Mouse (Mus musculus): ENCODE results near the gene Xdh. TPM values are rescaled to one million over a fixed set of nuclear protein-coding genes. Genes with fewer than 3 reads are reported as not detected.

Gene Xdh
- polyA plus RNA-seq, 1 experiment, result not detected

DNA sequence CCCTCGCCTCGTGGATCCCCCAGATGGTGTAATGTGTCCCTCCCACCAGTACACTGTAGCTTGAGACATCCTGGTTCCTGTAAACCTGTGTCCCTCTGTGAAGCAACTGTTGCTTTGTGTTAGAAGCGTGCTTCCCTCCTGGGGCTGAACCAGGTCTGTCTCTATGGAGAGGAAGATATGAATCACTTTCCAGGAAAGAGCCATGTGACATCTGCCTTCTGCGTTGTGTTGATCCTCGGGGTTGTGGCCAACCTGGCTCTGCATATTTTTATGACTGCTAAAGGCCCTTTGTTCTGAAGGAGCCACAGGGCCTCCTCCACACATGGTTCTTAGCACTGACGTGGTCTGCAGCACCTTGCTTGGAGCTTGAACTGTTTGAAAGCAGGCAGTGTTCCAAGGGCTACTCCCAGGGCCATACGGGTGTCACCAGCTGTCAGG, 31.0 kb downstream of the Xdh start:
- Histone ChIP-seq H3K9me3 (replicated peaks; ENCODE audit: control insufficient read depth, insufficient read depth, low read length, poor library complexity, severe bottlenecking) (no peaks in the 10 kb centered on the region), H3K4me3 (ENCODE audit: low read depth, low read length) (no peak overlapping the region), H3K27me3 (ENCODE audit: control insufficient read depth, insufficient read depth, low read length, poor library complexity, severe bottlenecking) (no peaks in the 10 kb centered on the region), H3K27ac (ENCODE audit: insufficient read depth, low read length) (no peak overlapping the region), H3K4me1 (ENCODE audit: control insufficient read depth, insufficient read depth, low read length) (no peaks in the 10 kb centered on the region), H3K9ac (ENCODE audit: low read depth, poor library complexity, severe bottlenecking) (no peak overlapping the region), H3K36me3 (ENCODE audit: control insufficient read depth, insufficient read depth, low read length, poor library complexity, severe bottlenecking) (no peaks in the 10 kb centered on the region)
- TF ChIP-seq POLR2A (IDR thresholded peaks at IDR 0.05; ENCODE audit: insufficient read depth, low read length), result no peak
- TF ChIP-seq EP300 (IDR thresholded peaks at IDR 0.05; ENCODE audit: insufficient read depth, low read depth, low read length), result no peak
- TF ChIP-seq CTCF (IDR thresholded peaks at IDR 0.05; ENCODE audit: low read depth, low read length), result no peak

GRCm38 (mm10) chr17:73918138-73918537, 31.9 kb downstream of the Xdh start:
- no peaks in the 10 kb centered on the region for H3K4me1 ChIP-seq (ENCODE audit: control insufficient read depth, insufficient read depth, low read length)
- H3K9me3 ChIP-seq (replicated peaks; ENCODE audit: control insufficient read depth, insufficient read depth, low read length, poor library complexity, severe bottlenecking), result no peaks in the 10 kb centered on the region
- no peak overlapping the region for H3K27ac ChIP-seq (ENCODE audit: insufficient read depth, low read length)
- TF ChIP-seq EP300 (IDR thresholded peaks at IDR 0.05; ENCODE audit: insufficient read depth, low read depth, low read length) (no peak), CTCF (IDR thresholded peaks at IDR 0.05; ENCODE audit: low read depth, low read length) (no peak), POLR2A (IDR thresholded peaks at IDR 0.05; ENCODE audit: insufficient read depth, low read length) (no peak)
- no peak overlapping the region for H3K4me3 ChIP-seq (ENCODE audit: low read depth, low read length)
- no peak overlapping the region for H3K9ac ChIP-seq (ENCODE audit: low read depth, poor library complexity, severe bottlenecking)
- H3K27me3 ChIP-seq (ENCODE audit: control insufficient read depth, insufficient read depth, low read length, poor library complexity, severe bottlenecking), result no peaks in the 10 kb centered on the region
- no peaks in the 10 kb centered on the region for H3K36me3 ChIP-seq (ENCODE audit: control insufficient read depth, insufficient read depth, low read length, poor library complexity, severe bottlenecking)

- no peaks in the 10 kb centered on the region for H3K27me3 ChIP-seq (ENCODE audit: control insufficient read depth, insufficient read depth, low read length, poor library complexity, severe bottlenecking)
- no peaks in the 10 kb centered on the region for H3K9me3 ChIP-seq (replicated peaks; ENCODE audit: control insufficient read depth, insufficient read depth, low read length, poor library complexity, severe bottlenecking)
- no peaks in the 10 kb centered on the region for H3K4me1 ChIP-seq (ENCODE audit: control insufficient read depth, insufficient read depth, low read length)
- H3K36me3 ChIP-seq (ENCODE audit: control insufficient read depth, insufficient read depth, low read length, poor library complexity, severe bottlenecking), result no peaks in the 10 kb centered on the region
- H3K4me3 ChIP-seq (ENCODE audit: low read depth, low read length), result no peak overlapping the region
- no peak overlapping the region for H3K27ac ChIP-seq (ENCODE audit: insufficient read depth, low read length)
- H3K9ac ChIP-seq (ENCODE audit: low read depth, poor library complexity, severe bottlenecking), result no peak overlapping the region
- TF ChIP-seq POLR2A (IDR thresholded peaks at IDR 0.05; ENCODE audit: insufficient read depth, low read length) (no peak), EP300 (IDR thresholded peaks at IDR 0.05; ENCODE audit: insufficient read depth, low read depth, low read length) (no peak), CTCF (IDR thresholded peaks at IDR 0.05; ENCODE audit: low read depth, low read length) (no peak)
These were observed 32.3 kb downstream of the Xdh start for GRCm38 (mm10) chr17:73917713-73918112.

DNA sequence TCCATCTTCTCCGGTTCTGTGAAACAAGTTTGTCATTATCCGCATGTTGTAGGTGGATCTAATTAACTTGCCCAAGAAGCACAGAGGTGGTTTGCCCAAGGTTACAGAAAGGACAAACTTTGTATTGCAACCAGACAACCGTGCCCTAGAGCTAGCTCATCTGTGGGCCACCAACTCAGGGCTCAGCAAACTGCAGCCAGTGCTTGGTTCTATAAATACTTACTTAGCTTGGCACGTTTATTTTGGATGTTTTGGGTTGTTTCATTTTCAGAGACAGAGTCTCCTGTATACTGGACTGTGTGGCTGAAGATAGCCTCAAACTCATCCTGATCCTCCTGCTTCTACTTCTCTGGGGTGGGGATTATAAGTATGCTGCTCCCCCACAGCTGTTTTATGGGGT, 35.3 kb downstream of the Xdh start:
- no peaks in the 10 kb centered on the region for H3K4me1 ChIP-seq (ENCODE audit: control insufficient read depth, insufficient read depth, low read length)
- H3K9me3 ChIP-seq (replicated peaks; ENCODE audit: control insufficient read depth, insufficient read depth, low read length, poor library complexity, severe bottlenecking), result no peaks in the 10 kb centered on the region
- H3K36me3 ChIP-seq (ENCODE audit: control insufficient read depth, insufficient read depth, low read length, poor library complexity, severe bottlenecking), result no peaks in the 10 kb centered on the region
- TF ChIP-seq POLR2A (IDR thresholded peaks at IDR 0.05; ENCODE audit: insufficient read depth, low read length), result no peak
- TF ChIP-seq EP300 (IDR thresholded peaks at IDR 0.05; ENCODE audit: insufficient read depth, low read depth, low read length), result no peak
- no peak for TF ChIP-seq CTCF (IDR thresholded peaks at IDR 0.05; ENCODE audit: low read depth, low read length)
- H3K27ac ChIP-seq (ENCODE audit: insufficient read depth, low read length), result no peak overlapping the region
- no peak overlapping the region for H3K9ac ChIP-seq (ENCODE audit: low read depth, poor library complexity, severe bottlenecking)
- H3K27me3 ChIP-seq (ENCODE audit: control insufficient read depth, insufficient read depth, low read length, poor library complexity, severe bottlenecking), result no peaks in the 10 kb centered on the region
- H3K4me3 ChIP-seq (ENCODE audit: low read depth, low read length), result no peak overlapping the region

DNA sequence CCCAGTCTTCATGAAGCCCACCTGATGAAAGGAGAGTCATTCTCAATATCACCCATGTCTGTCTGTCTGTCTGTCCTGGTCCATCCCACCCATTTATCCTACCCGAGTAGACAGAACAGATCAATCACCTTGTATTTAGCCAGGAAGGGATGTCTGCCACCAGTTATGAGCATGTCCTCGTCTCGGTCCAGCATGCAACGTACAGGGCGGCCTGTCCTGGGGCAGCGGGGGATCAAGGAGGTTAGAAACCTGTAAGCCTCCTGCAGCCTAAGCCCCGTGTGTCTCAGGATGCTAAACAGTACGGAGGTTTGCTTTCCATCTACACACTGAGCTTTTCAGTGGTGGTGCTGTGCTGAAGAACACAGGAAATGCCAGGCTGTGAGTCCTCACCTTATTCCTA, 43.9 kb downstream of the Xdh start:
- no peak overlapping the region for H3K27ac ChIP-seq (ENCODE audit: insufficient read depth, low read length)
- no peaks in the 10 kb centered on the region for H3K4me1 ChIP-seq (ENCODE audit: control insufficient read depth, insufficient read depth, low read length)
- H3K9me3 ChIP-seq (replicated peaks; ENCODE audit: control insufficient read depth, insufficient read depth, low read length, poor library complexity, severe bottlenecking), result no peaks in the 10 kb centered on the region
- TF ChIP-seq CTCF (IDR thresholded peaks at IDR 0.05; ENCODE audit: low read depth, low read length) (no peak), POLR2A (IDR thresholded peaks at IDR 0.05; ENCODE audit: insufficient read depth, low read length) (no peak), EP300 (IDR thresholded peaks at IDR 0.05; ENCODE audit: insufficient read depth, low read depth, low read length) (no peak)
- no peaks in the 10 kb centered on the region for H3K36me3 ChIP-seq (ENCODE audit: control insufficient read depth, insufficient read depth, low read length, poor library complexity, severe bottlenecking)
- H3K27me3 ChIP-seq (ENCODE audit: control insufficient read depth, insufficient read depth, low read length, poor library complexity, severe bottlenecking), result no peaks in the 10 kb centered on the region; the same call in none of the 2 replicates
- no peak overlapping the region for H3K9ac ChIP-seq (ENCODE audit: low read depth, poor library complexity, severe bottlenecking)
- H3K4me3 ChIP-seq (ENCODE audit: low read depth, low read length), result no peak overlapping the region

GRCm38 (mm10) chr17:73905043-73905750, 44.8 kb downstream of the Xdh start:
- no peak for TF ChIP-seq EP300 (IDR thresholded peaks at IDR 0.05; ENCODE audit: insufficient read depth, low read depth, low read length)
- no peak for TF ChIP-seq POLR2A (IDR thresholded peaks at IDR 0.05; ENCODE audit: insufficient read depth, low read length)
- TF ChIP-seq CTCF (IDR thresholded peaks at IDR 0.05; ENCODE audit: low read depth, low read length), result no peak
- no peaks in the 10 kb centered on the region for H3K4me1 ChIP-seq (ENCODE audit: control insufficient read depth, insufficient read depth, low read length)
- H3K4me3 ChIP-seq (ENCODE audit: low read depth, low read length), result no peak overlapping the region
- H3K27me3 ChIP-seq (ENCODE audit: control insufficient read depth, insufficient read depth, low read length, poor library complexity, severe bottlenecking), result no peaks in the 10 kb centered on the region; the same call in none of the 2 replicates
- no peak overlapping the region for H3K9ac ChIP-seq (ENCODE audit: low read depth, poor library complexity, severe bottlenecking)
- no peaks in the 10 kb centered on the region for H3K36me3 ChIP-seq (ENCODE audit: control insufficient read depth, insufficient read depth, low read length, poor library complexity, severe bottlenecking)
- H3K9me3 ChIP-seq (replicated peaks; ENCODE audit: control insufficient read depth, insufficient read depth, low read length, poor library complexity, severe bottlenecking), result no peaks in the 10 kb centered on the region; the same call in 1 of the 2 replicates
- no peak overlapping the region for H3K27ac ChIP-seq (ENCODE audit: insufficient read depth, low read length)
